Mouse (Mus musculus): ENCODE measurements at regions not wholly inside any gene's neighbourhood (a gene's known extent, or its start where the extent isn't known, plus 50 kb on each side); places are given as distances from the start of the nearest gene placed in this dataset.

GRCm38 (mm10) chr8:35249747-35250375 lies 515.7 kb upstream of the Gm19410 start:
- DNase-seq = no peak

GRCm38 (mm10) chr8:35250641-35251040 lies 514.9 kb upstream of the Gm19410 start:
- no peak for DNase-seq

- DNase-seq = no peak
Observed at GRCm38 (mm10) chr8:35253946-35254345, 511.6 kb upstream of the Gm19410 start.

GRCm38 (mm10) chr8:35255327-35255726 lies 510.3 kb upstream of the Gm19410 start:
- DNase-seq = no peak

- no peak for DNase-seq
Observed at GRCm38 (mm10) chr8:35256958-35257357, 508.6 kb upstream of the Gm19410 start.

GRCm38 (mm10) chr8:35268221-35268620 lies 497.4 kb upstream of the Gm19410 start:
- no peak for DNase-seq

- no peak for DNase-seq
Observed at GRCm38 (mm10) chr8:35268986-35269385, 496.6 kb upstream of the Gm19410 start.

- no peak for DNase-seq
Observed at GRCm38 (mm10) chr8:35275972-35276371, 489.6 kb upstream of the Gm19410 start.

- DNase-seq = no peak
Observed at GRCm38 (mm10) chr8:35276460-35276859, 489.1 kb upstream of the Gm19410 start.

GRCm38 (mm10) chr8:35278946-35279345 lies 486.6 kb upstream of the Gm19410 start:
- DNase-seq = no peak

- no peak for DNase-seq
Observed at GRCm38 (mm10) chr8:35280741-35281140, 484.8 kb upstream of the Gm19410 start.

- DNase-seq = no peak
Observed at GRCm38 (mm10) chr8:35283366-35283765, 482.2 kb upstream of the Gm19410 start.

- no peak for DNase-seq
Observed at GRCm38 (mm10) chr8:35289018-35289417, 476.6 kb upstream of the Gm19410 start.

- DNase-seq = no peak
Observed at GRCm38 (mm10) chr8:35289967-35290366, 475.6 kb upstream of the Gm19410 start.

- DNase-seq = no peak
Observed at GRCm38 (mm10) chr8:35293437-35294126, 472.0 kb upstream of the Gm19410 start.

- DNase-seq = no peak
Observed at GRCm38 (mm10) chr8:35296936-35297335, 468.7 kb upstream of the Gm19410 start.

GRCm38 (mm10) chr8:35299088-35299487 lies 466.5 kb upstream of the Gm19410 start:
- no peak for DNase-seq

GRCm38 (mm10) chr8:35300359-35300758 lies 465.2 kb upstream of the Gm19410 start:
- no peak for DNase-seq

GRCm38 (mm10) chr8:35300881-35301521 lies 464.6 kb upstream of the Gm19410 start:
- DNase-seq = no peak

GRCm38 (mm10) chr8:35302856-35303255 lies 462.7 kb upstream of the Gm19410 start:
- DNase-seq = no peak

GRCm38 (mm10) chr8:35321270-35321865 lies 444.2 kb upstream of the Gm19410 start:
- DNase-seq = no peak

GRCm38 (mm10) chr8:35323180-35323975 lies 442.2 kb upstream of the Gm19410 start:
- DNase-seq = no peak

Data from kidney, adult 8-10 months (tissue).